Mouse (Mus musculus) kidney, embryonic 15.5 days (tissue): ENCODE data around the gene Tob1. TPM values are rescaled to one million over a fixed set of nuclear protein-coding genes. Genes with fewer than 3 reads are reported as not detected.
A peak's percentile ranks its signal among the peaks of the same experiment; 100 is the strongest.

Experiments
- ATAC-seq: fragments of 200-750 bp; cut with Nextera tagmentation; replicated peaks from 2 replicates; pipeline ENCODE4 v1.8.0; 2017; ENCODE audit warnings: moderate TSS enrichment; ENCODE audit not compliant: low FRiP score
- H3K27ac ChIP-seq: fragments of 300-500 bp; sonication (generic); 2 replicates; pipeline ENCODE4 v1.5.1; 2015; ENCODE audit warnings: mild to moderate bottlenecking, inconsistent platforms
- H3K27me3 ChIP-seq: fragments of 300-500 bp; sonication (generic); 2 replicates; pipeline ENCODE4 v1.6.1; 2015; ENCODE audit warnings: inconsistent platforms
- H3K36me3 ChIP-seq: fragments of 300-500 bp; sonication (generic); 2 replicates; pipeline ENCODE4 v1.6.1; 2015; ENCODE audit warnings: inconsistent platforms
- H3K4me1 ChIP-seq: fragments of 300-500 bp; sonication (generic); 2 replicates; pipeline ENCODE4 v1.6.1; 2015; ENCODE audit warnings: inconsistent platforms
- H3K4me2 ChIP-seq: fragments of 300-500 bp; sonication (generic); 2 replicates; pipeline ENCODE4 v1.6.1; 2015; ENCODE audit warnings: moderate library complexity, mild to moderate bottlenecking, inconsistent platforms
- H3K4me3 ChIP-seq: fragments of 300-500 bp; sonication (generic); replicated peaks from 2 replicates; pipeline ENCODE4 v1.5.1; 2015; ENCODE audit warnings: mild to moderate bottlenecking, inconsistent platforms
- H3K9ac ChIP-seq: fragments of 300-500 bp; sonication (generic); 2 replicates; pipeline ENCODE4 v1.6.1; 2015; ENCODE audit warnings: mild to moderate bottlenecking, inconsistent platforms
- H3K9me3 ChIP-seq: fragments of 300-500 bp; sonication (generic); replicated peaks from 2 replicates; pipeline ENCODE4 v1.6.1; 2016; ENCODE audit warnings: inconsistent platforms
- WGBS: fragments of 180-500 bp; shearing (Covaris S2); methylation state at CpG from one replicate; pipeline ENCODE4 v1.1.7; 2015; ENCODE audit warnings: mixed read lengths; 5-methylcytosine and 5-hydroxymethylcytosine counted together
- polyA plus RNA-seq: library from polyadenylated mRNA; unstranded; fragments of >200 nt; fragmentation: Nextera tagmentation; extraction: Ambion mirVana; gene quantifications from 2 replicates; pipeline ENCODE4 v1.2.1, GENCODE M21; 2015

The Tob1 gene
- polyA plus RNA-seq, 1 experiment from 2014 or later, result 36.6 TPM

DNA sequence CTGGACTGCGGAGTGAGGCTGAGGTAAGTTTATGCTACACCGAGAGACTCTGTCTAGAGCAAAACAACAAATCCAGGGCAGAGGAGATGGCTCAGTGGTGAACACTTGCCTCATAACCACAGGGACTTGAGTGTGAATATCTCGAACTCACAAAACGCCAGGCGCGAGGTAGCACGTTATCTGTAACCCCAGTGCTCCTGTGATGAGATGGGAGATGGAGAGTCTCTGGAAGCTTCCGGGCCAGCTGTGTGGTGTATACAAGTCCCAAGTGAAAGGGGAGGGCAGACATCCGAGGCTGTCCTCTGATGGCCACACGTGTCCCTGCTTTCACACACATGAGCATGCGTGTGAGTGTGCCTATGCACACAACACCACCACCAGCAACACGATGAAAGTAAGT lies 23.1 kb downstream of the Tob1 start:
- H3K4me2 ChIP-seq, result no peak overlapping the region
- no peak overlapping the region for H3K4me3 ChIP-seq
- no peak for ATAC-seq
- no peaks in the 10 kb centered on the region; the same call in 1 of the 2 replicates for H3K27me3 ChIP-seq
- H3K9ac ChIP-seq, result no peak overlapping the region
- no peaks in the 10 kb centered on the region for H3K9me3 ChIP-seq
- H3K36me3 ChIP-seq, result no peaks in the 10 kb centered on the region
- peaks cover 13% of the 10 kb centered on the region for H3K4me1 ChIP-seq
- no peak overlapping the region for H3K27ac ChIP-seq
- WGBS, result 91% methylated on average over 12 of the region's 12 CpGs

- H3K36me3 ChIP-seq, result no peaks in the 10 kb centered on the region
- no peaks in the 10 kb centered on the region for H3K9me3 ChIP-seq
- H3K4me3 ChIP-seq, result no peak overlapping the region
- 91% methylated on average over 8 of the region's 8 CpGs for WGBS
- ATAC-seq, result no peak
- no peak overlapping the region for H3K27ac ChIP-seq
- no peak overlapping the region for H3K9ac ChIP-seq
- no peak overlapping the region for H3K4me2 ChIP-seq
- peaks cover 15% of the 10 kb centered on the region for H3K4me1 ChIP-seq
- H3K27me3 ChIP-seq, result no peaks in the 10 kb centered on the region; the same call in 1 of the 2 replicates
Observed at GRCm38 (mm10) chr11:94234857-94235256, 23.6 kb downstream of the Tob1 start.

- no peak overlapping the region for H3K4me3 ChIP-seq
- peak; percentile 86 for ATAC-seq
- 0 out of 2 replicates have a peak overlapping the region, but pooled peaks have one; percentile 30 for H3K4me2 ChIP-seq
- WGBS, result 33% methylated on average over 3 of the region's 3 CpGs
- H3K9ac ChIP-seq, result no peak overlapping the region
- no peaks in the 10 kb centered on the region for H3K9me3 ChIP-seq
- no peak overlapping the region; the same call in 1 of the 2 replicates for H3K27ac ChIP-seq
- peaks cover 16% of the 10 kb centered on the region for H3K4me1 ChIP-seq
- H3K36me3 ChIP-seq, result no peaks in the 10 kb centered on the region
- no peaks in the 10 kb centered on the region; the same call in 1 of the 2 replicates for H3K27me3 ChIP-seq
Observed at GRCm38 (mm10) chr11:94236074-94236473, 24.8 kb downstream of the Tob1 start.

- H3K9ac ChIP-seq, result no peak overlapping the region
- ATAC-seq, result no peak
- no peaks in the 10 kb centered on the region for H3K36me3 ChIP-seq
- H3K4me1 ChIP-seq, result peaks cover 27% of the 10 kb centered on the region
- H3K9me3 ChIP-seq, result no peaks in the 10 kb centered on the region
- H3K27ac ChIP-seq, result no peak overlapping the region
- H3K4me2 ChIP-seq, result no peak overlapping the region
- no peak overlapping the region for H3K4me3 ChIP-seq
- H3K27me3 ChIP-seq, result peaks cover 10% of the 10 kb centered on the region
- 96% methylated on average over 8 of the region's 8 CpGs for WGBS
Observed at GRCm38 (mm10) chr11:94238786-94239185, 27.5 kb downstream of the Tob1 start.

- no peak overlapping the region for H3K4me2 ChIP-seq
- ATAC-seq, result no peak
- H3K4me1 ChIP-seq, result peaks cover 33% of the 10 kb centered on the region
- H3K4me3 ChIP-seq, result no peak overlapping the region
- no peak overlapping the region for H3K9ac ChIP-seq
- peaks cover 10% of the 10 kb centered on the region for H3K27me3 ChIP-seq
- no peaks in the 10 kb centered on the region for H3K9me3 ChIP-seq
- H3K27ac ChIP-seq, result no peak overlapping the region
- 47% methylated on average over 9 of the region's 9 CpGs for WGBS
- H3K36me3 ChIP-seq, result no peaks in the 10 kb centered on the region
Observed at GRCm38 (mm10) chr11:94239706-94240105, 28.5 kb downstream of the Tob1 start.

DNA sequence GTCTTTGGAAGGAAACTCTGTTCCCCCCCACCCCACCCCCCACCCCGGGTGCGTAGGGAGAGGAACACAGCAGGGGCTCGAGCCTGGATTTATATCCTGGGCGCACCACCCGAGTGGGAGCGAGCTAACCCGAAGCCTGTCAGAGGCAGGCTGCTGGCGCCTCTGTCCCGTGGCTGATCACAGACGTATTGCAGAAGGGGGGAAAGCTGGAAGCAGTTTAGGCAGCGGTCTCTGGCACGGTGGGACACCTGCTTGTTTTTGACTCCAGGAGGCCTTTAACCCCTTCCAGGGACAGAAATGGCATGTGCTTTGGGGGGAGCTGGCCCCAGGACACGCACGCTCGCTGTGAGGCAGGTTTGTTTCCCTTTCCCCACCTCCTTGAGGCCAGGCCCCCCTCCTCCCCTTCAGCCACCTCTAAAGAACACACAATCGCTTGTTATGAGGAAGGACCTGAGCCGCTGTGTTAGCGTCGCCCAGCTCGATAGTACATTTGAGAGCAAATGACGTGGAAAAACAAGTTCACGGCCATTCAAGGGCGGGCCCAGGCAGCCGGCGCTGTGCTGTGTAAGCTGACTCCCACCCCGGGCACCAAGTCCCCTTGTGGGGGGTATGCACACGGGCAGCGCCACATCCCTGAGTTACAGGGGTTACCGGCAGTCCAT lies 31.6 kb downstream of the Tob1 start:
- Histone ChIP-seq H3K27me3 (peaks cover 10% of the 10 kb centered on the region), H3K4me1 (peaks cover 50% of the 10 kb centered on the region), H3K9ac (peak overlapping the region; percentile 21; the same call in 1 of the 2 replicates), H3K27ac (peak overlapping the region; percentile 71), H3K9me3 (no peaks in the 10 kb centered on the region), H3K4me2 (peak overlapping the region; percentile 68), H3K36me3 (no peaks in the 10 kb centered on the region), H3K4me3 (peak overlapping the region; percentile 31)
- peak; percentile 72 for ATAC-seq
- 3% methylated on average over 29 of the region's 29 CpGs for WGBS

DNA sequence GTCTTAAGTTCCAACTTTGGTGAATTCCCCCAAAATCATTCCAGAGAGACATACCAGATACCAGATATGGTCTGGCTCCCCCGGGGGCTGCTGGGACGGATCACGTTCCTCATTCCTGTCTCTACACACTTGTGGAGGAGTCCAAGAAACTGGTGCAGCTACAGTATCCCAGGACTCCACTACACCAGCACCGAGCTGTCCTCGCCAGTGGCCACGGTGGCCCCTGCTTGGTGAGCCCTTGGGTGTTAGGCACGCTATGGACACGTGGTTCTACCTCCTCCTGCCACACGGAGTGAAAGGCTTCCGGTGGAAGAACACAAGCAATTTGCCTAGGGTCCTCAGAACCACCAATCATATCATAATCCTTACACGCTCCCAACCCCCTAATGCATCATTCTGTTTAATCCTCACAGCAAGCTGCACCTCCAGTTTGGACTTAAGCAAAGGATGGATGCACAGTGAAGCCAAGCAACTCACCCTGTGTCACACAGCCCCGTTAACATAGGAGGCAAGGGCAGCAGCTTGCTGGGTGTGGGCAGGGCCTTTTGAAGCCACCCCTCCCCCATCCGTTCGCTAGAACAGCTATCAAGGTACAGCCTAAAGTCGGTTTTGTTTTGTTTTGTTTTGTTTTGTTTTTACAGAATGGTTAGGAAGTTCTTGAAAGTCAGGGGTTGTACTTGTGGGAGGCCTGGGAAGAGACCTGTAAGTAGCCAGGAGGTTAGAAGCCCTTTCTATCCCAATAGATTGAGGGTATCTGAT lies 32.3 kb downstream of the Tob1 start:
- H3K9me3 ChIP-seq, result no peaks in the 10 kb centered on the region
- peak overlapping the region; percentile 21; the same call in 1 of the 2 replicates for H3K9ac ChIP-seq
- H3K4me2 ChIP-seq, result peak overlapping the region; percentile 68
- H3K27me3 ChIP-seq, result peaks cover 10% of the 10 kb centered on the region
- no peaks in the 10 kb centered on the region for H3K36me3 ChIP-seq
- peak; percentile 44; the same call in 1 of the 2 replicates for ATAC-seq
- H3K4me3 ChIP-seq, result peak overlapping the region; percentile 31
- WGBS, result 22% methylated on average over 15 of the region's 15 CpGs
- peaks cover 50% of the 10 kb centered on the region for H3K4me1 ChIP-seq
- peak overlapping the region; percentile 71 for H3K27ac ChIP-seq

GRCm38 (mm10) chr11:94244385-94244784 lies 33.1 kb downstream of the Tob1 start:
- no peak overlapping the region for H3K4me3 ChIP-seq
- ATAC-seq, result no peak
- H3K27me3 ChIP-seq, result peaks cover 10% of the 10 kb centered on the region
- WGBS, result 70% methylated on average over 9 of the region's 9 CpGs
- peaks cover 50% of the 10 kb centered on the region for H3K4me1 ChIP-seq
- no peaks in the 10 kb centered on the region for H3K9me3 ChIP-seq
- H3K27ac ChIP-seq, result no peak overlapping the region; the same call in 1 of the 2 replicates
- no peak overlapping the region for H3K9ac ChIP-seq
- no peaks in the 10 kb centered on the region for H3K36me3 ChIP-seq
- no peak overlapping the region for H3K4me2 ChIP-seq

GRCm38 (mm10) chr11:94245955-94246788 lies 34.9 kb downstream of the Tob1 start, which contains the start of gene Wfikkn2:
Gene Wfikkn2 (minus strand): TSS chr11:94246005.
- no peaks in the 10 kb centered on the region for H3K9me3 ChIP-seq
- peaks cover 10% of the 10 kb centered on the region for H3K27me3 ChIP-seq
- peaks cover 47% of the 10 kb centered on the region for H3K4me1 ChIP-seq
- 34% methylated on average over 17 of the region's 17 CpGs for WGBS
- no peaks in the 10 kb centered on the region for H3K36me3 ChIP-seq
- peak; percentile 82 for ATAC-seq
- H3K4me3 ChIP-seq, result no peak within 1 kb of the TSS
- H3K4me2 ChIP-seq, result no peak within 1 kb of the TSS
- H3K27ac ChIP-seq, result peak within 1 kb of the TSS; percentile 62
- H3K9ac ChIP-seq, result 0 out of 2 replicates have a peak within 1 kb of the TSS, but pooled peaks have one; percentile 10

DNA sequence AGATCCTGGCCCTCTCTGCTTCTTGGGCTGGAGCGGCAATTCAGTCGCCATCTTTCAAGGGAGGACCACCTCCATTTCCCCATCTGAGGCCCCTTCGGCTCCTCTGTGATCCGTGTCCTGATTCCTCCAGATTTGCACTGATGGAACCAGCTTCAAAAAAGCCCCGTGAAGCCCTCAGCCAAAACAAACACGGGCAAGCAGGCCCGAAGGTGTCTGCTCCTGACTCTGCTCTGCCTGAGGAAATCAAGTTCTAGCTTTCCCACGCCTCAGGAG lies 35.5 kb downstream of the Tob1 start:
- H3K9ac ChIP-seq, result 0 out of 2 replicates have a peak overlapping the region, but pooled peaks have one; percentile 10

GRCm38 (mm10) chr11:94253156-94253555 lies 41.9 kb downstream of the Tob1 start:
- 64% methylated on average over 9 of the region's 9 CpGs for WGBS
- Histone ChIP-seq H3K9me3 (no peaks in the 10 kb centered on the region), H3K4me3 (no peak overlapping the region), H3K9ac (no peak overlapping the region), H3K27ac (no peak overlapping the region), H3K4me2 (no peak overlapping the region), H3K36me3 (no peaks in the 10 kb centered on the region), H3K27me3 (no peaks in the 10 kb centered on the region; the same call in 1 of the 2 replicates), H3K4me1 (peaks cover 8% of the 10 kb centered on the region)
- ATAC-seq, result no peak

More for the DNA sequence above, 35.5 kb downstream of the Tob1 start:
- H3K27me3 ChIP-seq, result peaks cover 5% of the 10 kb centered on the region
- 30% methylated on average over 8 of the region's 8 CpGs for WGBS
- H3K27ac ChIP-seq, result peak overlapping the region; percentile 62
- H3K9me3 ChIP-seq, result no peaks in the 10 kb centered on the region
- no peak overlapping the region for H3K4me3 ChIP-seq
- H3K4me2 ChIP-seq, result no peak overlapping the region
- no peak for ATAC-seq
- H3K36me3 ChIP-seq, result no peaks in the 10 kb centered on the region
- H3K4me1 ChIP-seq, result peaks cover 47% of the 10 kb centered on the region
